Mouse (Mus musculus) central nervous system, embryonic 11.5 days (tissue): ENCODE measurements around the gene Slc7a14. TPM values are rescaled to one million over a fixed set of nuclear protein-coding genes. Genes with fewer than 3 reads are reported as not detected.

Source experiments
- polyA plus RNA-seq: library from polyadenylated mRNA; depleted of rRNA; stranded (reverse); fragments of >200 nt; gene quantifications from 2 replicates; pipeline ENCODE4 v1.2.3, GENCODE M21; 2012; rRNA removed

Gene Slc7a14
- 0.38 and 0.76 TPM in 2 replicates for polyA plus RNA-seq

GRCm38 (mm10) chr3:31309934-31310787 is at the start of gene Slc7a14:
Gene Slc7a14, minus strand, starts transcription at chr3:31310378.

Other genes starting within 250 kb of the Slc7a14 start
- gene Skil, start 215.3 kb downstream of the Slc7a14 start, polyA plus RNA-seq = 26.1 and 29.9 TPM in 2 replicates
- gene Cldn11, start 160.5 kb downstream of the Slc7a14 start, polyA plus RNA-seq = 3.6 and 8.7 TPM in 2 replicates